8 mouse cellular contexts compared by ENCODE assay signal in the genomic region with DNA sequence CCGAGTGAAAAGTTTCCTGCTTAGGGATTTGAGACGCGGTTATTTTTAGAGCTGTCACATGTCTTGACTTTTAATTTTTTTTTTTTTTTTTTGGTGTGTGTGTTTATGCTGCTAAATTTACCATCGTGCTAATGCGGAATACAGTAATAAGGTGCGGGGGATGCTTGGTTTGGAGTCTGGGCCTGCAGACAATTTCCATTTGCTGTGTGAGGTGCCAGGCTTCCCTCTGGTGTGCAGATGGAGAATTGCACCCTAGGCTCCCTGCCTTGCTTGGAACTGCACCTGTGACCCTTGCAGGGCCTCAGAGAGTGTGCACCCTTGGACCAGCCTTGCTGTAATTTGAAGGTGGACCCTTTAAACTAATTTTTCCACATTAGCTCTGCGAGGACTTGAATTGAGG.
DNase-seq lines count a peak whose midpoint lies in the region; ATAC-seq lines count a peak whose summit lies in the region.

No protein-coding gene starts in this region.

- no peak overlapping the region for H3K4me2 ChIP-seq in liver, embryonic 11.5 days
- peak overlapping the region; percentile 48 for H3K4me2 ChIP-seq in forebrain, embryonic 14.5 days (ENCODE audit: low read length)
- H3K4me2 ChIP-seq in hindbrain, embryonic 14.5 days (replicated peaks), result peak overlapping the region; percentile 49

- H3K27ac ChIP-seq in liver, embryonic 11.5 days (ENCODE audit: low read depth, low read length), result no peak overlapping the region
- no peak overlapping the region for H3K27ac ChIP-seq in forebrain, embryonic 14.5 days (ENCODE audit: low read depth, low read length)
- H3K27ac ChIP-seq in hindbrain, embryonic 14.5 days, result no peak overlapping the region

- H3K36me3 ChIP-seq in liver, embryonic 11.5 days (ENCODE audit: control insufficient read depth, insufficient read depth, low read length), result no peaks in the 10 kb centered on the region
- H3K36me3 ChIP-seq in forebrain, embryonic 14.5 days (ENCODE audit: control insufficient read depth, insufficient read depth, low read length), result no peaks in the 10 kb centered on the region
- H3K36me3 ChIP-seq in hindbrain, embryonic 14.5 days (replicated peaks; ENCODE audit: control insufficient read depth, insufficient read depth), result no peaks in the 10 kb centered on the region

- no peaks in the 10 kb centered on the region for H3K9me3 ChIP-seq in liver, embryonic 11.5 days (ENCODE audit: control insufficient read depth, low read length)
- H3K9me3 ChIP-seq in forebrain, embryonic 14.5 days (replicated peaks; ENCODE audit: control insufficient read depth, low read length), result no peaks in the 10 kb centered on the region
- no peaks in the 10 kb centered on the region for H3K9me3 ChIP-seq in hindbrain, embryonic 14.5 days (ENCODE audit: control insufficient read depth, low read length)

- H3K4me3 ChIP-seq in liver, embryonic 11.5 days (ENCODE audit: low read depth, low read length), result no peak overlapping the region
- H3K4me3 ChIP-seq in forebrain, embryonic 14.5 days (ENCODE audit: low read depth, low read length), result no peak overlapping the region
- H3K4me3 ChIP-seq in hindbrain, embryonic 14.5 days (replicated peaks; ENCODE audit: low read length), result peak overlapping the region; percentile 13; the same call in 1 of the 2 replicates

- 22% methylated on average over 7 of the region's 7 CpGs for WGBS in liver, embryonic 11.5 days
- WGBS in forebrain, embryonic 14.5 days, result 28% methylated on average over 7 of the region's 7 CpGs
- 20% methylated on average over 7 of the region's 7 CpGs for WGBS in hindbrain, embryonic 14.5 days

- H3K27me3 ChIP-seq in liver, embryonic 11.5 days (replicated peaks; ENCODE audit: control insufficient read depth, insufficient read depth, low read length), result peaks cover 4% of the 10 kb centered on the region; the same call in 1 of the 2 replicates
- no peaks in the 10 kb centered on the region for H3K27me3 ChIP-seq in forebrain, embryonic 14.5 days (replicated peaks; ENCODE audit: control insufficient read depth, insufficient read depth, low read length)
- no peaks in the 10 kb centered on the region for H3K27me3 ChIP-seq in hindbrain, embryonic 14.5 days (ENCODE audit: control insufficient read depth, insufficient read depth, low read length)

- no peak overlapping the region for H3K9ac ChIP-seq in liver, embryonic 11.5 days (ENCODE audit: low read depth, low read length)
- H3K9ac ChIP-seq in forebrain, embryonic 14.5 days (ENCODE audit: low read length), result peak overlapping the region; percentile 48
- no peak overlapping the region for H3K9ac ChIP-seq in hindbrain, embryonic 14.5 days

- no peak for ATAC-seq in liver, embryonic 11.5 days (replicated peaks; ENCODE audit: low FRiP score)
- ATAC-seq in forebrain, embryonic 14.5 days, result peak; percentile 66; the same call in 1 of the 2 replicates
- ATAC-seq in hindbrain, embryonic 14.5 days (ENCODE audit: low FRiP score), result peak; percentile 62; the same call in 1 of the 2 replicates

- H3K4me1 ChIP-seq in liver, embryonic 11.5 days (replicated peaks; ENCODE audit: control insufficient read depth, insufficient read depth, low read length), result peaks cover 6% of the 10 kb centered on the region; the same call in 1 of the 2 replicates
- H3K4me1 ChIP-seq in forebrain, embryonic 14.5 days (ENCODE audit: control insufficient read depth, insufficient read depth, low read length), result peaks cover 10% of the 10 kb centered on the region
- H3K4me1 ChIP-seq in hindbrain, embryonic 14.5 days (replicated peaks; ENCODE audit: control insufficient read depth, insufficient read depth, low read length), result peaks cover 15% of the 10 kb centered on the region

- peak; percentile 42 for DNase-seq in liver
- no peak for DNase-seq in liver, embryonic 11.5 days (ENCODE audit: low spot score)
- peak; percentile 66 for DNase-seq in cerebellum, adult 11-12 months
- peak; percentile 85 for DNase-seq in forebrain, embryonic 14.5 days (ENCODE audit: low spot score)
- peak; percentile 83 for DNase-seq in hindbrain, embryonic 14.5 days (ENCODE audit: low spot score)
- peak; percentile 70 to 84 for DNase-seq in layer of hippocampus, postnatal 14 days (ENCODE audit: low spot score in 2 of 2)
- peak; percentile 82 for DNase-seq in mesoderm, embryonic 11.5 days (ENCODE audit: low read depth, low spot score)
- DNase-seq in skeletal muscle tissue, adult 2 months (ENCODE audit: low read depth, low spot score), result peak; percentile 34
